8 mouse cellular contexts compared by ENCODE assay signal in genomic region chr2:45115720-45116495, GRCm38 (mm10). TPM values are rescaled to one million over a fixed set of nuclear protein-coding genes. Genes with fewer than 3 reads are reported as not detected.
DNase-seq lines count a peak whose midpoint lies in the region; ATAC-seq and TF ChIP-seq lines count a peak whose summit lies in the region.

No protein-coding gene starts in this region.

- no peaks in the 10 kb centered on the region for H3K27me3 ChIP-seq in forebrain, postnatal 0 days (ENCODE audit: insufficient read depth, low read length)
- 0 out of 2 replicates have a peak, but pooled peaks cover 2% of the 10 kb centered on the region for H3K27me3 ChIP-seq in hindbrain, embryonic 15.5 days
- H3K27me3 ChIP-seq in midbrain, postnatal 0 days (ENCODE audit: insufficient read depth, low read length), result no peaks in the 10 kb centered on the region

- H3K9me3 ChIP-seq in forebrain, postnatal 0 days (ENCODE audit: low read length), result no peaks in the 10 kb centered on the region
- H3K9me3 ChIP-seq in hindbrain, embryonic 15.5 days, result no peaks in the 10 kb centered on the region
- no peaks in the 10 kb centered on the region for H3K9me3 ChIP-seq in midbrain, postnatal 0 days (ENCODE audit: low read length)

- no peak for TF ChIP-seq CTCF in forebrain, postnatal 0 days (IDR thresholded peaks at IDR 0.05; ENCODE audit: low read depth)
- TF ChIP-seq CTCF in midbrain, postnatal 0 days (IDR thresholded peaks at IDR 0.05), result no peak

- H3K27ac ChIP-seq in forebrain, postnatal 0 days (ENCODE audit: low read depth, low read length), result peak overlapping the region; percentile 98
- peak overlapping the region; percentile 82 for H3K27ac ChIP-seq in hindbrain, embryonic 15.5 days (replicated peaks)
- peak overlapping the region; percentile 68 for H3K27ac ChIP-seq in midbrain, postnatal 0 days (ENCODE audit: low read depth, low read length)

- WGBS in forebrain, postnatal 0 days, result under 1% methylated on average over 23 of the region's 23 CpGs
- 2% methylated on average over 23 of the region's 23 CpGs for WGBS in hindbrain, embryonic 15.5 days
- under 1% methylated on average over 23 of the region's 23 CpGs for WGBS in midbrain, postnatal 0 days

- H3K9ac ChIP-seq in forebrain, postnatal 0 days, result peak overlapping the region; percentile 71
- peak overlapping the region; percentile 58 for H3K9ac ChIP-seq in hindbrain, embryonic 15.5 days
- H3K9ac ChIP-seq in midbrain, postnatal 0 days (replicated peaks; ENCODE audit: low read length, poor library complexity, severe bottlenecking), result peak overlapping the region; percentile 60

- peak overlapping the region; percentile 63 for H3K4me3 ChIP-seq in forebrain, postnatal 0 days (ENCODE audit: low read depth, low read length)
- H3K4me3 ChIP-seq in hindbrain, embryonic 15.5 days, result peak overlapping the region; percentile 52
- peak overlapping the region; percentile 55 for H3K4me3 ChIP-seq in midbrain, postnatal 0 days (ENCODE audit: low read depth, low read length)

- H3K4me2 ChIP-seq in forebrain, postnatal 0 days (ENCODE audit: low read depth), result peak overlapping the region; percentile 69
- H3K4me2 ChIP-seq in hindbrain, embryonic 15.5 days, result peak overlapping the region; percentile 81
- peak overlapping the region; percentile 86 for H3K4me2 ChIP-seq in midbrain, postnatal 0 days (ENCODE audit: low read depth, low read length, poor library complexity, severe bottlenecking)

- H3K4me1 ChIP-seq in forebrain, postnatal 0 days (ENCODE audit: insufficient read depth), result 0 out of 2 replicates have a peak, but pooled peaks cover 3% of the 10 kb centered on the region
- peaks cover 25% of the 10 kb centered on the region for H3K4me1 ChIP-seq in hindbrain, embryonic 15.5 days (replicated peaks)
- H3K4me1 ChIP-seq in midbrain, postnatal 0 days (ENCODE audit: insufficient read depth, low read length), result no peaks in the 10 kb centered on the region

- ATAC-seq in forebrain, postnatal 0 days, result peak; percentile 2; the same call in 1 of the 2 replicates
- ATAC-seq in hindbrain, embryonic 15.5 days (ENCODE audit: low FRiP score, low read depth), result no peak
- no peak for ATAC-seq in midbrain, postnatal 0 days (ENCODE audit: low FRiP score)
- no peak for ATAC-seq in CD4-positive, CD25-positive, alpha-beta regulatory T cell, adult 4 months

- no peaks in the 10 kb centered on the region for H3K36me3 ChIP-seq in forebrain, postnatal 0 days (ENCODE audit: insufficient read depth)
- H3K36me3 ChIP-seq in hindbrain, embryonic 15.5 days, result no peaks in the 10 kb centered on the region
- H3K36me3 ChIP-seq in midbrain, postnatal 0 days (ENCODE audit: insufficient read depth, low read length), result no peaks in the 10 kb centered on the region

- peak; percentile 96 for DNase-seq in heart, adult 11 months
- DNase-seq in heart, adult 8-10 months (ENCODE audit: low spot score), result no peak
- peak; percentile 54 for DNase-seq in adrenal gland, adult 8-10 months
- DNase-seq in forebrain, postnatal 0 days, result peak; percentile 68
- DNase-seq in liver, result peak; percentile 75
- DNase-seq in midbrain, postnatal 0 days (ENCODE audit: low spot score), result no peak

RNA-seq across cellular contexts. Expression of gene Zeb2, which starts 1.3 kb away (rescaled TPM):
- total RNA-seq in heart, adult 8-10 months (2022), result 10 to 100 TPM; 41.1 to 54.9 (median 50.8) TPM
- 100 to 1,000 TPM; 131 to 156 (median 144) TPM for total RNA-seq in adrenal gland, adult 8-10 months (2022)
- total RNA-seq in forebrain, postnatal 0 days (2014; rRNA removed), result 150 and 186 TPM in 2 replicates
- polyA plus RNA-seq in forebrain, postnatal 0 days (2015; fragmentation: Nextera tagmentation; extraction: Ambion mirVana), result 47.7 and 50.6 TPM in 2 replicates
- polyA plus RNA-seq in hindbrain, embryonic 15.5 days (2015; fragmentation: Nextera tagmentation; extraction: Ambion mirVana), result 37.0 and 38.0 TPM in 2 replicates
- total RNA-seq in midbrain, postnatal 0 days (2014; rRNA removed), result 39.6 and 48.1 TPM in 2 replicates
- polyA plus RNA-seq in midbrain, postnatal 0 days (2015; fragmentation: Nextera tagmentation; extraction: Ambion mirVana), result 13.4 and 15.3 TPM in 2 replicates
- 1 to 10 TPM in 1 of 2 experiments, under 1 TPM in 1; 0.71 to 2.3 TPM for polyA plus RNA-seq in CD4-positive, CD25-positive, alpha-beta regulatory T cell, adult 4 months (2017; shearing (Covaris generic))

Comparison
In these comparisons a context has a peak if more than half of its experiments do, and no peak if none do; other contexts are left out.
1. DNase-seq: peak in heart, adult 11 months (single experiment), adrenal gland, adult 8-10 months (single experiment), forebrain, postnatal 0 days (single experiment) and liver (single experiment); none in heart, adult 8-10 months (single experiment) and midbrain, postnatal 0 days (single experiment).
2. Peak in every context shown above with its lines, with median percentiles within 50 percentile points of each other: H3K27ac ChIP-seq, H3K4me2 ChIP-seq, H3K4me3 ChIP-seq and H3K9ac ChIP-seq.